Mouse (Mus musculus) neutrophil, adult 5-6 weeks (primary cell): Measurements from ENCODE around the gene Parvb. TPM values are rescaled to one million over a fixed set of nuclear protein-coding genes. Genes with fewer than 3 reads are reported as not detected.

Experiments
- ATAC-seq: fragments of 151-379, 151-347 bp; 2 replicates; pipeline ENCODE4 v1.8.0; 2017; ENCODE audit warnings: mild to moderate bottlenecking, moderate TSS enrichment; ENCODE audit not compliant: insufficient number of reproducible peaks, poor library complexity, low FRiP score, severe bottlenecking; ENCODE audit errors: extremely low read depth
- total RNA-seq: library from RNA; stranded (forward); fragments of 200-1000 nt; gene quantifications from 2 replicates; pipeline ENCODE4 v1.2.3, GENCODE M21; 2017

Parvb gene
- total RNA-seq = 1.8 and 10.5 TPM in 2 replicates

- no peak for ATAC-seq
These were observed at the start of gene Parvb for GRCm38 (mm10) chr15:84231721-84232561. TSS of gene Parvb (plus strand) at chr15:84232043.

DNA sequence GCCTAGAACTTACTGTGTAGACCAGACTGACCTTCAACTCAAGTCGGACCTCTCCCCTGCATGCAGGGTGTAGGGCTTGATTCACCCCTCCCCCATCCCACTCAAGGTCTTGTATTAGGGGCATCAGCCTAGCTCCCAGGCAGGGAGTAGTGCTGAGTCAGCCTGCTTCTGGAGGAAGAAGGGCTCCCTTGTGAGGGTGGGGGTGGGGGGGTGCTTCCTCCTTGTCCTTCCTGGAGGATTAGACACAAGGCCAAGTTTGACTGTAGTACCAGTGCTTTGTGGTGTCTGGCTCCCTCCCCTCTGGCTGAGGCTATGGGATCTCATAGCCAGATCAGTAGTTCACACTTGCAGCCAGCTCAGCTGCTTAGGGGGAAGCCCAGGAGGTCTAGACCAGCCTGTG lies 47.9 kb upstream of the Parvb start:
- no peak for ATAC-seq

- no peak for ATAC-seq
These were observed 45.6 kb upstream of the Parvb start for GRCm38 (mm10) chr15:84186196-84186595.

DNA sequence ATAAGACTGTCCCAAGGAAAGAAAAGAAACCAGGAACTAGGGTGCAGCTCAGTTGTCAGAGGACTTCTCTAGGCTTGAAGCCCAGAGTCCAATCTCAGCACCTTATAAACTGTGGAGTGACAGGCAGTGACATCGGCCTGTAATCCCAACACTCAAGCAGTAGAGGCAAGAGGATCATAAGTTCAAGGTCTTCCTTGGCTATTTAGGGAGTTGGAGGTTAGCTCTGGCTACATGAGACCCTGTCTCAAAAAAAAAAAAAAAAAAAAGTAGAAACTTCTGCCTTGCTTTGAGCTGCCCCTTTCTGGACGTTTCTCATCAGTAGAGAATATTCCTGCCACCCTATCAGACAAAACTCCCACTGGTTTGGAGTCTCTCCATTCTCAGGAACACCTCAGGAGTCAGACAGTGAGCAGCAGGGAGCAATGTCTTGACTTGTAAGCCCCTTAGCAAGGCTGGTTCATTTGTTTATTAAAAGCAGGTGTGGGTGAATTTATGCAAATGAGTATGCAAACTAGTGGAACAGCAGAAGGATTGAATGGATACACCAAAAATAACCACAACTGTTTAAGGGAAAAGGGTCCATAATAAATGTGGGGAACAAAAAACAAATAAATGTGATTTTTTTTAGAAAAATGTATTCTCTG lies 42.8 kb upstream of the Parvb start:
- ATAC-seq = no peak

DNA sequence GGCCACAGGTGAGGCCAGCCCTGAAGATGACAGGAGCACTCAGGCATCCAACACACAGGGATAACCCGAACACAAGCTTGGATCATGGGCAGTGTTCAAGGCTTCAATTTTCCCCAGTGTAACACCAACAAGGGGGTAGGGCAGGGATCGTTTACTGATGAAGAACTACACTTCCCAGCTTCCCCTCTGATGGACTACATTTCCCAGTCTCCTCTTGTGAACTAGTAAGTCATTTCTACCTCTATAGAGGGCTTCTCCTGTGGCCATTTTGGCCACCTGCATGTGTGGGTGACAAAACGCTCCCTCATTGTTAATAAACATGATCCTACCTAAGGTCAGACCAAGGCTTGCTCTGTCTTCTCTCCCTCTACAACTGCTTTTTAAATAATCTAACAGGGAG lies 42.0 kb upstream of the Parvb start:
- no peak for ATAC-seq

- no peak for ATAC-seq
These were observed 40.2 kb upstream of the Parvb start for GRCm38 (mm10) chr15:84191724-84192057.

GRCm38 (mm10) chr15:84192058-84192791 lies 39.6 kb upstream of the Parvb start, which contains the start of gene Samm50:
TSS of gene Samm50 (plus strand) at chr15:84192241.
- peak; percentile 97 for ATAC-seq

- ATAC-seq = no peak
These were observed 35.2 kb upstream of the Parvb start for GRCm38 (mm10) chr15:84196486-84197165.

DNA sequence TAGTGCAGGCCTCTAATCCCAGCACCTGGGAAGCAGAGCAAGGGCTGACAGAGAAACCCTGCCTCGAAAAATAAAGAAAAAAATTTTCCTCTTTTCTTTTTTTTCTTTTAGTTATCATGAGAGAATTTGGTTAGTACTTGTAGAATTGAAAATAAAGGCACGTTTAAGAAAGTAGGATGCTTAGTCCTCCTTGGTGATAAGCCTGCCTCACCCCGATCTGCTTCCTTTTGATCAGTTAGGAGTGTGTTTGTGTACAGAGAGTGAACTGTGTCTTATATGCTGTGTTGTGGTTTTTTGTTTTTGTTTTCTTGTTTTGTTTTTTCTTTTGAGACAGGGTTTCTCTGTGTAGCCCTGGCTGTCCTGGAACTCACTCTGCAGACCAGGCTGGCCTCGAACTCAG lies 24.5 kb upstream of the Parvb start:
- ATAC-seq = no peak

GRCm38 (mm10) chr15:84209517-84210412 lies 22.1 kb upstream of the Parvb start:
- no peak for ATAC-seq

DNA sequence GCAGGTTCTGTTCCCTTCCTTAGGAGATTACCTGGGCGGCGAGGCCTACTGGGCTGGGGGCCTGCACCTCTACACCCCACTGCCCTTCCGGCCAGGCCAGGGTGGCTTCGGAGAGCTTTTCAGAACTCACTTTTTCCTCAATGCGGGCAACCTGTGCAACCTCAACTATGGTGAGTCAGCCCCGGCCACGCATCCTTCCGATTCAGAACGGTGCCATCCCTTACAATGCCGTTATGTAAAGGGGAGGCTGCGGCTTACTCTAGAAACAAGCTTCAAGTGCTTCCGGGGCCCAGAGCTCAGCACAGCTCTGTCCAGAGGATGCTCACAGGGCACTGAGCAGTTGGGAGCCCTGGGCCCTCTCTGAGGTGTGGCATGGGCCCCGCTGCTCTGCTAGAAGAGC lies 21.4 kb upstream of the Parvb start:
- ATAC-seq = no peak

DNA sequence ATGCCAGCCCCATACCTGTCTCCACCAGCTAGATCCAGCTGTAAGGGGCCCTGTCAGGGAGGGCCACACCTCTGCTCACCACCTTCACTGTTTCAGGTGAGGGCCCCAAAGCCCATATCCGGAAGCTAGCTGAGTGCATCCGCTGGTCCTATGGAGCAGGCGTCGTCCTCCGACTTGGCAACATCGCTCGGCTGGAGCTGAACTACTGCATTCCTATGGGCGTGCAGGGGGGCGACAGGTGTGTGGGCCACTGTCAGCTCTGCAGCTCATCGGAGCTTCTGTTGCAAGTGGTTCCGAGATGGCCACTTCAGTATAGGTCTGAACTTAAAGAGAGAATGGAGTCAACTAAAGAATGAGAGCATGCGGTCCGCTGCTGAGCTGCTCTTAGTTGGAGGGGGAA lies 20.9 kb upstream of the Parvb start:
- no peak for ATAC-seq

DNA sequence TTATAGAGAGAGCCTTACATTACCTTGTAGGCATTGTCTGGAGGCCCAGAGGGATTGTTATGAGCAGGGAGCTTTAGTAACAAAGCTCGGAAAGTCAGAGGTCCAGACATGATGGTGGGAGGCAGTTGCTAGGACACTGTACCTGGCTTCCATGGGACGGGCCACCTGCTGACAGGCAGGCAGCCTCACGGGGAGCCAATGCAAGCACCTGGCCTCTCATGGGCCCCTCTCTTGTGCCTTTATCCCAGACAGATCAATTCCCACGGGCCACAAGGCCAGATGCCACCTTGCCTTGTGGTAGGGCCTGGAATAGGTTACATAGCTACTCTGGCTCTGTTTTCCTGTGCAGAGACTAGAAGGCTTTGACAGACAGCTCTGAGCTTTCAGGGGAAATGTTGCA lies 20.3 kb upstream of the Parvb start:
- ATAC-seq = no peak

DNA sequence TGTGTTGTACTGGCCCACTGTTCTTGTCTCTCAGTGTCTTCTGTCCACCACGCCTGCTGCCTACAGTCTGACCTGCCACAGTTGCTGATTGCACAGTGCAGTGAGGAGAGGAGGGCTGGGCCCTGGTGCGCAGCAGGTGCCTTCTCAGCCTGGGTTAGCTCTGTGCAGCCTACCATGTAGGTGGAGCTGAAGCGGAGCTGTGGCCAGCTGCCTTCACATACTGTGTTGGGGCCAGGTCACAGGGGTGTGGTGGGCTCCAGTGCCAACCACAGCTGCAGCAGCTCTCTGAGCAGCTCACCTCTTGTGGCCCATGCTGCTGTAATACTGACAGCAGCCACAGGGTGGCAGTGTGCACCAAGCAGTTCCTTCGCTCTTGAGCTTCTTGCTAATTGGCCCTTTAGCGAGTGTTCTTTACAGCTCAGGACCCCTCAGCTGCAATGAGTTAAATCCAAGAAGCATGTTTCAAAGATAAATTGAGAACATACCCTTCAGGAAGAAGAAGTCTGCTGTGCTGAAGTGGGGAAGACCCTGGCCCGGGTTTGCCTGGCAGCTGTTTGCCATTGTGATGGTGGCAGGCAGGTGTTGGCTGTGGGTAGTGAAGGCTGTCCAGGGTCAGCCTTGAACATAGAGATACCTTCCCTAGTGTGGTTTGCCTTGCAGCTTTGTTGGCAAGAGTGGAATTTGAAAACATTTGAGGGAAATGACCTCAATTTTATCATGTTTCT lies 19.6 kb upstream of the Parvb start:
- peak; percentile 48; the same call in 1 of the 2 replicates for ATAC-seq

DNA sequence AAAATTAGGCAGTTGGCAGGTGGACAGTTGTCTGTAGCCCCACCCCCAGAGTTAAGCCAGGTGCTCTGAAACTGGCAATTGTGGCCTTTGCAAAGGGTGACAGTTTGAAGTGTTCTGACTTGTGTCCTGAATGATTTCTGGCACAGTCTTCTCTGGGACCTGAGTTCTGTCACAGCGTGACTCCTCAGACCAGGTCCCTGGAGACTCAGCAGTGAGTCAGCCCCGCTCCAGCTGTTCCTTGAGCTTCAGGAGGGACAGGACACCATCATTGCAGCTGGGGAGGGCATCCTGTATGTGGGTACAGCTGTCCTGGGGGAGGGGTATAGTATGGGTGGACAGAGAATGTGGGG lies 19.1 kb upstream of the Parvb start:
- ATAC-seq = no peak

- no peak for ATAC-seq
These were observed 18.6 kb upstream of the Parvb start for GRCm38 (mm10) chr15:84213162-84213739.

- ATAC-seq = no peak
These were observed 17.4 kb upstream of the Parvb start for GRCm38 (mm10) chr15:84214476-84214875.

DNA sequence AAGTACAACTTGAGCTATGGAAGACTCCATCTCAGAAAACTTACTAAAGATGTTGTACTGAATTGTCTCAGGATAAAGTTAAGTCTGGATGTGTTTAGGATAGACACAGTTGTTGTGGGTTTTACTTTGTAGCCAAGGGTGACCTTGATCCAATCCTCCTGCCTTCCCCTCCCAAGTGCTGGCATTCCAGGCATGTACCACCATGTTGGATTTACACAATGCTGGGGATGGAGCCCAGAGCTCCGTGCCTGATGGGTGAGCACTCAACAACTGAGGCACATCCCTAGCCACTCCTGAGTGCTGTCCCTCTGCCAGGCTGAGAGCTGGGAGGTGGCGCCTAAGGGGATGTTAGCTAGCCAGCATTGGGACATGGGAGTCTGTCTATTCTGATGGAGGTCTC lies 16.6 kb upstream of the Parvb start:
- no peak for ATAC-seq
